ENCODE assay signal across 30 mouse cellular contexts in the genomic region with DNA sequence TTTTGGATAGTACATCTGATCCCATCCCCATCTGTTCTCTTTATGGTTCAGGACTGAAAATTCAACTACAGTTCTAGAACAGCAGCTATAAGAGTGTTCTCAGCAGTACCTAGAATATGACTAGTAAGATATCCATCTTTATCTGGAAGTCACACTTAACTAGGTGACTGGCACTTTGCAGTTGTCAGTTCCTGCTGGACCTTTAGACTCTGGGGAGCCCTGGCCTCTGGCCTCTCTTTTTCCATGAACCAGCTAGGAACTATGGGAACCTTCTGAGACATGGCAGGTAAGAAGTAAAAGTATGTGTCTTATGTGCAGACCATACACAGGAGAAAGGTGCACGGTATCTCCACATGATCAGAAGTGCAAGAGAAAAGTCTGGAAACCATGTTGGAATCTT. TPM values are rescaled to one million over a fixed set of nuclear protein-coding genes. Genes with fewer than 3 reads are reported as not detected.
"Had no signal": no experiment of that assay in that cellular context is flagged by ENCODE, and none has a peak within 500 bp of the region (broad histone marks: within the 10 kb centered on the region; RNA-seq: fewer than 3 reads in every experiment).

No protein-coding gene starts in this region.

- H3K4me3 ChIP-seq: kidney, embryonic 15.5 days; left cerebral cortex, adult 2 months; limb, embryonic 12.5 days; limb, embryonic 15.5 days; midbrain, embryonic 10.5 days; midbrain, embryonic 13.5 days; myocyte; neural tube, embryonic 13.5 days had no signal

- H3K4me2 ChIP-seq: kidney, embryonic 15.5 days; limb, embryonic 12.5 days; limb, embryonic 15.5 days; midbrain, embryonic 13.5 days; neural tube, embryonic 13.5 days had no signal

- H3K27ac ChIP-seq: kidney, embryonic 15.5 days; left cerebral cortex, adult 2 months; limb, embryonic 12.5 days; limb, embryonic 15.5 days; liver, embryonic 14.5 days; macrophage; midbrain, embryonic 10.5 days; midbrain, embryonic 13.5 days; neural tube, embryonic 13.5 days had no signal

- H3K9ac ChIP-seq: kidney, embryonic 15.5 days; limb, embryonic 12.5 days; limb, embryonic 15.5 days; liver, embryonic 14.5 days; liver, postnatal 0 days; midbrain, embryonic 13.5 days; neural tube, embryonic 13.5 days had no signal

- H3K36me3 ChIP-seq: kidney, embryonic 15.5 days; limb, embryonic 12.5 days; limb, embryonic 15.5 days; midbrain, embryonic 10.5 days; midbrain, embryonic 13.5 days; neural tube, embryonic 13.5 days had no signal

- DNase-seq: kidney, adult 8-10 months; kidney, postnatal 10 days; kidney, postnatal 36 days; layer of hippocampus, postnatal 36 days; left cerebral cortex, postnatal 4 days; liver, postnatal 0 days; lung, postnatal 14 days; retina, postnatal 1 day; right cerebral cortex, postnatal 25 days; thymus, adult 18-20 months; thymus, postnatal 36 days had no signal

- H3K9me3 ChIP-seq: kidney, embryonic 15.5 days; limb, embryonic 12.5 days; limb, embryonic 15.5 days; midbrain, embryonic 10.5 days; midbrain, embryonic 13.5 days; neural tube, embryonic 13.5 days had no signal

- ATAC-seq: liver, postnatal 0 days; midbrain, embryonic 13.5 days; midbrain, embryonic 16.5 days had no signal

RNA-seq across cellular contexts. Expression of a gene that starts 5.0 kb away (rescaled TPM):
- total RNA-seq: layer of hippocampus, adult 8-10 months; layer of hippocampus, postnatal 10 days; layer of hippocampus, postnatal 36 days; left cerebral cortex, adult 2 months; left cerebral cortex, postnatal 10 days; left cerebral cortex, postnatal 4 days; megakaryocyte, adult 5-6 weeks; monocyte, adult 5-6 weeks; neutrophil, adult 5-6 weeks had no signal
- polyA plus RNA-seq: limb, embryonic 15.5 days; macrophage; midbrain, embryonic 13.5 days; midbrain, embryonic 16.5 days; myocyte had no signal

RNA-seq across cellular contexts. Expression of a gene that starts 39.8 kb away (rescaled TPM):
- total RNA-seq: layer of hippocampus, adult 8-10 months; layer of hippocampus, postnatal 10 days; layer of hippocampus, postnatal 36 days; left cerebral cortex, adult 2 months; left cerebral cortex, postnatal 10 days; left cerebral cortex, postnatal 4 days; megakaryocyte, adult 5-6 weeks; monocyte, adult 5-6 weeks; neutrophil, adult 5-6 weeks had no signal
- polyA plus RNA-seq: liver, postnatal 0 days; macrophage; midbrain, embryonic 13.5 days; midbrain, embryonic 16.5 days; myocyte; neural tube, embryonic 13.5 days; spleen, adult 2 months; testis, adult 2 months had no signal
